Mouse (Mus musculus) central nervous system, embryonic 18 days (tissue): ENCODE data around the gene Serpinb6d. TPM values are rescaled to one million over a fixed set of nuclear protein-coding genes. Genes with fewer than 3 reads are reported as not detected.

Experiments used
- polyA plus RNA-seq: library from polyadenylated mRNA; depleted of rRNA; stranded (reverse); fragments of >200 nt; gene quantifications from 2 replicates; pipeline ENCODE4 v1.2.3, GENCODE M21; 2012; rRNA removed

Serpinb6d gene
- polyA plus RNA-seq, result not detected in 2 replicates

GRCm38 (mm10) chr13:33661105-33661504, at the start of gene Serpinb6d:
Gene Serpinb6d, plus strand, starts transcription at chr13:33661405.

Other genes with a start within 250 kb of the Serpinb6d start
- gene Serpinb9g, start 176.6 kb upstream of the Serpinb6d start, polyA plus RNA-seq, result not detected in 2 replicates
- gene Serpinb6e, start 182.0 kb downstream of the Serpinb6d start, polyA plus RNA-seq, result 0.05 TPM in 2 replicates
- gene Serpinb6c, start 244.3 kb downstream of the Serpinb6d start, polyA plus RNA-seq, result 0.31 and 0.35 TPM in 2 replicates